Mouse (Mus musculus) frontal cortex, adult 2 months (tissue): ENCODE data around the gene Nrbp1. TPM values are rescaled to one million over a fixed set of nuclear protein-coding genes. Genes with fewer than 3 reads are reported as not detected.
"Not testable (repeated sequence)": the region's sequence is repeated elsewhere in the genome, so short reads cannot be mapped to it uniquely, and the experiment has no call there.

ENCODE experiments used
- DNase-seq, 2 experiments: peaks; one replicate each; pipeline ENCODE4 v3.0.0; 2022; ENCODE audit warnings: low spot score in 1 of 2; ENCODE audit errors: extremely low spot score in 1 of 2
- polyA plus RNA-seq: library from polyadenylated mRNA; depleted of rRNA; stranded (reverse); fragments of >200 nt; gene quantifications from 2 replicates; pipeline ENCODE4 v1.2.3, GENCODE M21; 2012

Gene Nrbp1
- polyA plus RNA-seq, 1 experiment, result 116 TPM

GRCm38 (mm10) chr5:31203866-31204265, 36.8 kb upstream of the Nrbp1 start:
- no peak for DNase-seq

- DNase-seq, result no peak
Observed at GRCm38 (mm10) chr5:31204421-31204820, 36.2 kb upstream of the Nrbp1 start.

DNA sequence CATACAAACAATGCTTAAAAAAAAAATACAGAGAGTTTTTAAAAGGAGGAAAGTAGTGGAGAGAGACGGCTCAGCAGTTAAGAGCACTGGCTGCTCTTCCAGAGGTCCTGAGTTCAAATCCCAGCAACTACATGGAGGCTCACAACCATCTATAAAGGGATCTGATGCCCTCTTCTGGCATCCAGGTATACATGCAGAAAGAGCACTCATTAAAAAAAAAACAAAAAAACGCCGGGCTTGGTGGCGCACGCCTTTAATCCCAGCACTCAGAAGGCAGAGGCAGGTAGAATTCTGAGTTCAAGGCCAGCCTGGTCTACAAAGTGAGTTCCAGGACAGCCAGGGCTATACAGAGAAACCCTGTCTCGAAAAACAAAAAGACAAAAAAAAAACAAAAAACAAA, 24.1 kb upstream of the Nrbp1 start:
- not testable (repeated sequence) for DNase-seq

- DNase-seq, result no peak
Observed at GRCm38 (mm10) chr5:31218294-31218693, 22.4 kb upstream of the Nrbp1 start.

GRCm38 (mm10) chr5:31219070-31219469, 21.6 kb upstream of the Nrbp1 start:
- no peak for DNase-seq

GRCm38 (mm10) chr5:31219474-31219873, 21.2 kb upstream of the Nrbp1 start:
- no peak for DNase-seq

GRCm38 (mm10) chr5:31219911-31220447, 20.7 kb upstream of the Nrbp1 start:
- peak in 1 of 2 experiments; percentile 50 for DNase-seq

- peak; percentile 87 to 96 for DNase-seq
Observed at GRCm38 (mm10) chr5:31220448-31221303, 20.0 kb upstream of the Nrbp1 start, which contains the start of gene Ppm1g. Gene Ppm1g, minus strand, starts transcription at chr5:31220687.

GRCm38 (mm10) chr5:31221304-31221945, 19.2 kb upstream of the Nrbp1 start:
- DNase-seq, result no peak

DNA sequence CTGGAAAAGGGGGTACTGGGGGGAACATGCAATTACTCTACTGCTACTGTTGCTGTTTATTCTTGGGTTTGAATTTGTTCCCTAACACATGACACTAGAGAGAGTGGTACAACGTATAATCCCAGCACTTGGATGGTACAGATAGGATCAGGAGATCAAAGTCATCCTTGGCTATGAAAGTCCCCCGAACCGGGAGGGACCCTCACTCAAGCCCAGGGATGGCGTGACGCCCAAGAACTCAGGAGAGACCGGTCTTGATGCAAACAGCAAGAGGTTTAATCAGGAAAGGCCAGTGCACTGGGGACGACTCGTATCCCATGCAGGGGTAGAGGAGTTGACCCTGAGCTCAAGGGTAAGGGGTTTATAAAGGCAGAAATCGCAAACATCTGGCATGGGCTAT, 18.0 kb upstream of the Nrbp1 start:
- DNase-seq, result no peak

DNA sequence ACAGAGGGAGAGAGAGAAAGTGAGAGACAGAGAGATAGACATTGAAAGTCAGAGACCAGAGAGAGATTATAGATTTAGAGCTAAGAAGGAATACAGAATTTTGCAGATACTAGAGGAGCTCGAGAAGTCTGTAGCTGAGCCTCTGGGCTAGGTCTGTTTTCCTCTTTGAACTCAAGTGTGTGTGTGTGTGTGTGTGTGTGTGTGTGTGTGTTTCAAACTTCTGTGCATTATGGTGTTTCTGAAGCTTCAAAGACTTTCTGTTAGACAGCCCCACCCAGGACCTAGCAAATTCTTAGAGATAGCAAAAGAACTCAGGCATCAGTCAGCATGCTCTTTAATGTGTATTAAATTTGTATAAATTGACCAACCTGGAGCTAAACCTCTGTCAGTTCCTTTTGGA, 14.0 kb upstream of the Nrbp1 start:
- DNase-seq, result no peak

DNA sequence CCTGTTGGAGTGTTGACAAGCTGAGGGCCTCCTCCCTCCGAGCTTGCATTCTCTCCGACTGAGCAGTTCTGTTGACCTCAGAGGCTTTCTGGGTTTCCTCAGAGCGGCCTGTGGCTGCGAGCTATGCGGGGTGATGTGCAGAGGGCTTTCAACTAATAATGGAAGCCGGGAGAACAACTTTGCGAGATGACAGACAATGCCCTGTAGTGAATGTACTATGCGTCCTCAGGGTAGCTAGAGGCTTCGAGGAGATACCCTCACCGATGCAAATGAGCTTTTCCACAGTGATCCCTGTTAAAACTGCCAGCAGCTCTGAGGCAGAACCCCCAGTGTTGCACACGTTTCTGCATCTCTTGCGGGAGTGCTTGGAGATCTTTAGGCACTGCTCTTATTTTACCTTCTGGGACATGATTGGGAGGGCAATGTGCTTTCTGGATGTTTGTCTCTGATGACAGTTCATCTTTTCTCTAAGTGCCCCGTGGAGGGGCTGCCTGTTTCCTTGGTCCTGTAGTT, 914 bp downstream of the Nrbp1 start:
- no peak for DNase-seq

GRCm38 (mm10) chr5:31242191-31242590, 1.5 kb downstream of the Nrbp1 start:
- no peak for DNase-seq

- DNase-seq, result no peak
Observed at GRCm38 (mm10) chr5:31250716-31251115, 10.1 kb downstream of the Nrbp1 start.

- peak in 1 of 2 experiments; percentile 20 for DNase-seq
Observed at GRCm38 (mm10) chr5:31251541-31252101, 11.0 kb downstream of the Nrbp1 start, which contains the start of gene Krtcap3. Gene Krtcap3, plus strand, starts transcription at chr5:31251691.

- DNase-seq, result no peak
Observed at GRCm38 (mm10) chr5:31252151-31252550, 11.5 kb downstream of the Nrbp1 start.

- no peak for DNase-seq
Observed at GRCm38 (mm10) chr5:31252795-31253545, 12.3 kb downstream of the Nrbp1 start.

DNA sequence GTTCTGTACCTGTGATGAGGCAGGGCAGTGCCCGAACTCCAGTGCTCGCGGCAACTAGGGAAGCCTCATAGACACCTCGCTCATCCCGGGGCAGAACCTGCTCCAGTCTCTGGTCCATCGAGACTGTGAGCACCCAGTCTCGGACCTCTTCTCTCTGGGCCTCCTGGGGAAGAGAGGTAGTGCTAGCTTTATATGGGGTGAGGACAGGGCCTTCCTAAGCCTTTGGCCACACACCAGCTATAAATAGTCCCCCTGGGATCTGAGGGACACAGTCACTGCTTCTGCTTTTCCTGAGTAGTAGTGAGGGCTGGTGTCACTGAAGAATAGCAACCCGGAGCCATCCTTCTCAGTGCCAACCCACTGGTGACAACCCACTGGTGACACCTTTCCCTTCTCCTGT, 13.1 kb downstream of the Nrbp1 start:
- DNase-seq, result no peak

- no peak for DNase-seq
Observed at GRCm38 (mm10) chr5:31254452-31254851, 13.8 kb downstream of the Nrbp1 start.

DNA sequence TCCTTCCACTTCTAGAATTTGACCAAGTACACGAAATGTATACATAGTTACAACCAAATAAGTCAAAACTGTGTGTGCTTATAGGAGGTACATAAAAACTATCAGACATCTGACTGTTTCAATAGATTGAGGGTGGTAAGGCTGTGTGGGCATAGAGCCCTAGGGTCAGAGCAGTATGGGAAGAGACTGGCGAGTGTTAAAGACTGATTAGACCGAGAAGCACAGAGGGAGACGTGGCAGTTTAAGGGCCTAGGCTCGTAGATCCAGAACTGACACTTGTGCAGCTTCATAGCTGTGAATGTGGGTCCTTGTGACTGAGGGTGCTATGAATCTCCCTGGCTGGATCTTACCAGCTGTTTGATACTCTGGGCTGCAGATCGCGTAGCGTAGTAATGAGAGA, 14.2 kb downstream of the Nrbp1 start:
- DNase-seq, result no peak
